8 mouse cellular contexts compared by ENCODE assay signal in genomic region chr19:4047859-4048258, GRCm38 (mm10). TPM values are rescaled to one million over a fixed set of nuclear protein-coding genes. Genes with fewer than 3 reads are reported as not detected.
DNase-seq lines count a peak whose midpoint lies in the region; ATAC-seq and TF ChIP-seq lines count a peak whose summit lies in the region.

No protein-coding gene starts in this region.

- H3K27ac ChIP-seq in ES-E14 (ENCODE audit: insufficient read depth, low read depth, low read length, poor library complexity, severe bottlenecking) = no peak overlapping the region; the same call in 1 of the 2 replicates

- no peak overlapping the region for H3K4me3 ChIP-seq in ES-E14 (ENCODE audit: insufficient read depth in 1 of 2, low read depth in 1 of 2, low read length in 2 of 2, poor library complexity in 1 of 2, severe bottlenecking in 1 of 2)

- no peaks in the 10 kb centered on the region; the same call in 1 of the 2 replicates for H3K36me3 ChIP-seq in ES-E14 (ENCODE audit: control insufficient read depth, insufficient read depth, low read length, poor library complexity, severe bottlenecking)

- no peak overlapping the region; the same call in 1 of the 2 replicates for H3K9ac ChIP-seq in ES-E14 (ENCODE audit: insufficient read depth, low read depth, low read length, poor library complexity, severe bottlenecking)

- ATAC-seq in cerebellum, adult (ENCODE audit: insufficient number of reproducible peaks, low FRiP score, low TSS enrichment) = no peak

- no peaks in the 10 kb centered on the region for H3K9me3 ChIP-seq in ES-E14 (ENCODE audit: control insufficient read depth, insufficient read depth, low read depth, low read length)

- in situ Hi-C loops in ES-E14 (cut with MboI; ENCODE audit: low sequenced_read_pairs in 2 of 2, unreplicated experiment in 2 of 2) = no loop called here

- peaks cover 2 to 8% of the 10 kb centered on the region in 2 experiments; a peak in 3 of 4 replicates for H3K4me1 ChIP-seq in ES-E14 (ENCODE audit: control insufficient read depth in 2 of 2, insufficient read depth in 2 of 2, low read length in 2 of 2, poor library complexity in 1 of 2)

- peak; percentile 80 for DNase-seq in cerebellum, adult 11 months
- DNase-seq in ES-E14 (ENCODE audit: low read depth, low spot score) = peak; percentile 86
- peak; percentile 86 to 90 for DNase-seq in cerebellum, adult 18-20 months
- peak; percentile 55 to 60 for DNase-seq in gastrocnemius, adult 8-10 months (ENCODE audit: low spot score in 2 of 2)
- DNase-seq in layer of hippocampus, adult 9-11 months = peak; percentile 41
- DNase-seq in lung, postnatal 25 days (ENCODE audit: low spot score) = peak; percentile 84
- DNase-seq in spleen, adult 18-20 months = peak; percentile 49 to 87

TF ChIP-seq in ES-E14, 5 proteins besides CTCF, POLR2A, EP300 and RAD21:
- TF ChIP-seq ZNF384 (IDR thresholded peaks at IDR 0.05; ENCODE audit: low read depth, low read length) (no peak), CHD2 (IDR thresholded peaks at IDR 0.05; ENCODE audit: low read depth, low read length) (no peak), ZC3H11A (IDR thresholded peaks at IDR 0.05; ENCODE audit: borderline replicate concordance, low read depth, low read length) (peak; percentile 70; the same call in 1 of the 2 replicates), HCFC1 (IDR thresholded peaks at IDR 0.05; ENCODE audit: borderline replicate concordance, insufficient read depth, low read length) (no peak)

RNA-seq across cellular contexts. Expression of gene Gstp2, which starts 2.0 kb away (rescaled TPM):
- 67.4 and 138 TPM in 2 replicates for total RNA-seq in ES-E14 (2012; rRNA removed)
- total RNA-seq in gastrocnemius, adult 8-10 months (2022) = 100 to 1,000 TPM; 240 to 258 (median 250) TPM

RNA-seq across cellular contexts. Expression of gene Gstp1, which starts 10.1 kb away (rescaled TPM):
- total RNA-seq in ES-E14 (2012; rRNA removed) = 121 and 146 TPM in 2 replicates
- total RNA-seq in gastrocnemius, adult 8-10 months (2022) = 100 to 1,000 TPM; 411 to 453 (median 419) TPM

RNA-seq across cellular contexts. Expression of gene Gstp3, which starts 11.5 kb away (rescaled TPM):
- total RNA-seq in ES-E14 (2012; rRNA removed) = 3.4 and 3.9 TPM in 2 replicates
- total RNA-seq in gastrocnemius, adult 8-10 months (2022) = not detected

RNA-seq across cellular contexts. Expression of gene Cabp2, which starts 33.5 kb away (rescaled TPM):
- total RNA-seq in ES-E14 (2012; rRNA removed) = not detected in 2 replicates
- total RNA-seq in gastrocnemius, adult 8-10 months (2022) = not detected

RNA-seq across cellular contexts. Expression of gene Ndufv1, which starts 35.3 kb away (rescaled TPM):
- total RNA-seq in ES-E14 (2012; rRNA removed) = 182 and 219 TPM in 2 replicates
- total RNA-seq in gastrocnemius, adult 8-10 months (2022) = 100 to 1,000 TPM; 435 to 477 (median 462) TPM
